Mouse (Mus musculus) left cerebral cortex, adult 8-10 months (tissue): ENCODE results near the gene Btn1a1. TPM values are rescaled to one million over a fixed set of nuclear protein-coding genes. Genes with fewer than 3 reads are reported as not detected.

Experiments used
- DNase-seq, 2 experiments: peaks; one replicate each; pipeline ENCODE4 v3.0.0; 2022; ENCODE audit warnings: low spot score in 2 of 2
- total RNA-seq, 4 experiments: library from RNA; stranded (reverse); gene quantifications; 2 replicates each; pipeline ENCODE4 v1.2.4; 2022

Btn1a1 gene
- total RNA-seq, 4 experiments from 2014 or later, result 0.09 to 0.13 TPM; not detected in 2

GRCm38 (mm10) chr13:23485271-23485670, 19.6 kb upstream of the Btn1a1 start:
- DNase-seq, result no peak

- no peak for DNase-seq
These were observed 17.5 kb upstream of the Btn1a1 start for GRCm38 (mm10) chr13:23483153-23483552.

- DNase-seq, result no peak
These were observed 10.0 kb upstream of the Btn1a1 start for GRCm38 (mm10) chr13:23475658-23476057.

GRCm38 (mm10) chr13:23466911-23467310, 1.2 kb upstream of the Btn1a1 start:
- peak in 1 of 2 experiments; percentile 51 for DNase-seq

- DNase-seq, result no peak
These were observed 605 bp upstream of the Btn1a1 start for GRCm38 (mm10) chr13:23466306-23466705.

- no peak for DNase-seq
These were observed 797 bp downstream of the Btn1a1 start for GRCm38 (mm10) chr13:23464841-23465366.

GRCm38 (mm10) chr13:23464224-23464637, 1.5 kb downstream of the Btn1a1 start:
- DNase-seq, result peak in 1 of 2 experiments; percentile 37

GRCm38 (mm10) chr13:23463381-23464223, 2.1 kb downstream of the Btn1a1 start:
- peak; percentile 60 to 94 for DNase-seq

GRCm38 (mm10) chr13:23462669-23463068, 3.0 kb downstream of the Btn1a1 start:
- no peak for DNase-seq

GRCm38 (mm10) chr13:23462063-23462462, 3.6 kb downstream of the Btn1a1 start:
- no peak for DNase-seq

- no peak for DNase-seq
These were observed 6.3 kb downstream of the Btn1a1 start for GRCm38 (mm10) chr13:23459264-23459846.

GRCm38 (mm10) chr13:23453926-23454325, 11.8 kb downstream of the Btn1a1 start:
- DNase-seq, result no peak

GRCm38 (mm10) chr13:23453362-23453862, 12.3 kb downstream of the Btn1a1 start:
- peak; percentile 32 to 74 for DNase-seq

- DNase-seq, result peak; percentile 69 to 96
These were observed 15.3 kb downstream of the Btn1a1 start for GRCm38 (mm10) chr13:23450398-23450797.

GRCm38 (mm10) chr13:23449235-23450095, 16.2 kb downstream of the Btn1a1 start:
- no peak for DNase-seq

GRCm38 (mm10) chr13:23448758-23449157, 16.9 kb downstream of the Btn1a1 start:
- DNase-seq, result no peak

GRCm38 (mm10) chr13:23446498-23446952, 19.2 kb downstream of the Btn1a1 start:
- DNase-seq, result peak; percentile 71 to 98

GRCm38 (mm10) chr13:23445561-23446320, 20.0 kb downstream of the Btn1a1 start:
- DNase-seq, result peak; percentile 79 to 99

GRCm38 (mm10) chr13:23445156-23445555, 20.5 kb downstream of the Btn1a1 start:
- peak in 1 of 2 experiments; percentile 40 for DNase-seq

- no peak for DNase-seq
These were observed 21.2 kb downstream of the Btn1a1 start for GRCm38 (mm10) chr13:23444451-23444850.
